Mouse (Mus musculus) testis, adult 2 months (tissue): ENCODE data around the gene Mroh7.

ENCODE experiments used
- CTCF ChIP-seq: fragments of 200-500 bp; IDR thresholded peaks from 2 replicates; pipeline ENCODE4 v1.5.1; 2012; ENCODE audit warnings: low read depth, mild to moderate bottlenecking, inconsistent platforms, low read length, moderate library complexity; ENCODE audit not compliant: control insufficient read depth, insufficient read depth, insufficient replicate concordance
- POLR2A ChIP-seq: fragments of 200-500 bp; IDR thresholded peaks from 2 replicates; pipeline ENCODE4 v1.6.1; 2012; ENCODE audit warnings: low read depth, mild to moderate bottlenecking, inconsistent platforms, low read length, moderate library complexity; ENCODE audit not compliant: control insufficient read depth

GRCm38 (mm10) chr4:106655681-106656080 is 75.0 kb downstream of the Mroh7 start:
- TF ChIP-seq POLR2A (no peak), CTCF (no peak)
